In the genomic region with DNA sequence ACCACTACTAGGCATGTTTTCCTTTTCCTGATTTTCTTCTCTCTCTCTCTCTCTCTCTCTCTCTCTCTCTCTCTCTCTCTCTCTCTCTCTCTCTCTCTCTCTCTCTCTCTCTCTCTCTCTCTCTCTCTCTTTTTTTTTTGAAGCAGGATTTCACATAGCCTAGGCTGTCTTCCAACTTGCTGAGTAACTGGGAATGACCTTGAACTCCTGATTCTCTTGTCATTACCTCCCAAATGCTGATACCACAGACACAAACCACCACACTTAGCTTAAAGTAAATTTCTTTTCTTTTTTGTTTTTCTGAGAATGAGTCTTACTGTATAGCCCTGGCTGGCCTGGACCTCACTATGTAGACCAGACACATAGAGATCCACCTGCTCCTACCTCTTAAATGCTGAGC, we compare ENCODE assay signal across 28 mouse cellular contexts. TPM values are rescaled to one million over a fixed set of nuclear protein-coding genes. Genes with fewer than 3 reads are reported as not detected.
DNase-seq lines count a peak whose midpoint lies in the region; ATAC-seq and TF ChIP-seq lines count a peak whose summit lies in the region.
"Had no signal": no experiment of that assay in that cellular context is flagged by ENCODE, and none has a peak within 500 bp of the region (broad histone marks: within the 10 kb centered on the region; RNA-seq: fewer than 3 reads in every experiment).

No protein-coding gene starts in this region.

- H3K9me3 ChIP-seq in heart, embryonic 13.5 days, result no peaks in the 10 kb centered on the region
- H3K9me3 ChIP-seq in lung, postnatal 0 days (ENCODE audit: low read length), result no peaks in the 10 kb centered on the region
- H3K9me3 ChIP-seq: forebrain, embryonic 12.5 days; hindbrain, embryonic 15.5 days; intestine, embryonic 15.5 days; midbrain, embryonic 15.5 days had no signal

- H3K9ac ChIP-seq in heart, embryonic 13.5 days, result no peak overlapping the region
- no peak overlapping the region for H3K9ac ChIP-seq in lung, postnatal 0 days (replicated peaks; ENCODE audit: low read depth)
- H3K9ac ChIP-seq: hindbrain, embryonic 15.5 days; intestine, embryonic 15.5 days; midbrain, embryonic 15.5 days had no signal

- TF ChIP-seq CTCF in lung, postnatal 0 days (IDR thresholded peaks at IDR 0.05), result no peak

- H3K4me2 ChIP-seq in heart, embryonic 13.5 days, result no peak overlapping the region
- no peak overlapping the region for H3K4me2 ChIP-seq in lung, postnatal 0 days (replicated peaks; ENCODE audit: low read depth, low read length)
- H3K4me2 ChIP-seq: forebrain, embryonic 12.5 days; hindbrain, embryonic 15.5 days; intestine, embryonic 15.5 days; midbrain, embryonic 15.5 days had no signal

- H3K79me2 ChIP-seq in macrophage (ENCODE audit: inconsistent target), result peaks cover 90% of the 10 kb centered on the region

- peak; percentile 61 for DNase-seq in adrenal gland, adult 2 months
- no peak for DNase-seq in adrenal gland, adult 8-10 months
- no peak for DNase-seq in heart, postnatal 36 days
- DNase-seq in lung, postnatal 0 days (ENCODE audit: low spot score), result no peak
- no peak for DNase-seq in lung, postnatal 25 days (ENCODE audit: low spot score)
- DNase-seq in neural tube, embryonic 10.5 days (ENCODE audit: extremely low spot score, low spot score), result no peak
- DNase-seq: cerebellum, adult 8-10 months; right cerebral cortex, postnatal 14 days had no signal

- H3K27me3 ChIP-seq in heart, embryonic 13.5 days (replicated peaks), result no peaks in the 10 kb centered on the region
- H3K27me3 ChIP-seq in lung, postnatal 0 days (replicated peaks; ENCODE audit: insufficient read depth, low read length), result no peaks in the 10 kb centered on the region
- H3K27me3 ChIP-seq: CH12.LX; forebrain, embryonic 12.5 days; hindbrain, embryonic 15.5 days; intestine, embryonic 15.5 days; midbrain, embryonic 15.5 days had no signal

- intact Hi-C loops in heart, postnatal 36 days (cut with DNase I), result loop anchor here (5.0 kb wide), 2 partner anchors 102 to 178 kb away; a partner anchor contains a TSS

- ATAC-seq in heart, embryonic 13.5 days (ENCODE audit: extremely low read depth, insufficient number of reproducible peaks, low FRiP score, low TSS enrichment), result no peak
- no peak for ATAC-seq in lung, postnatal 0 days
- ATAC-seq: intestine, embryonic 15.5 days; midbrain, embryonic 15.5 days had no signal

- peaks cover 45% of the 10 kb centered on the region for H3K4me1 ChIP-seq in heart, embryonic 13.5 days
- no peaks in the 10 kb centered on the region for H3K4me1 ChIP-seq in lung, postnatal 0 days (ENCODE audit: insufficient read depth, low read depth, low read length)
- H3K4me1 ChIP-seq: intestine, embryonic 15.5 days had no signal

- TF ChIP-seq EP300 in lung, postnatal 0 days (IDR thresholded peaks at IDR 0.05), result no peak

- peaks cover 7% of the 10 kb centered on the region for H3K36me3 ChIP-seq in heart, embryonic 13.5 days
- H3K36me3 ChIP-seq in lung, postnatal 0 days (ENCODE audit: insufficient read depth, low read length), result no peaks in the 10 kb centered on the region
- peaks cover 6% of the 10 kb centered on the region; the same call in 1 of the 2 replicates for H3K36me3 ChIP-seq in macrophage (ENCODE audit: inconsistent target)
- H3K36me3 ChIP-seq: forebrain, embryonic 12.5 days; hindbrain, embryonic 15.5 days; intestine, embryonic 15.5 days; midbrain, embryonic 15.5 days had no signal

- H3K27ac ChIP-seq in heart, embryonic 13.5 days (replicated peaks), result peak overlapping the region; percentile 17
- 0 out of 2 replicates have a peak overlapping the region, but pooled peaks have one; percentile 14 for H3K27ac ChIP-seq in lung, postnatal 0 days (ENCODE audit: low read length)
- H3K27ac ChIP-seq in macrophage, result peak overlapping the region; percentile 38
- H3K27ac ChIP-seq: forebrain, embryonic 12.5 days; hindbrain, embryonic 15.5 days; intestine, embryonic 15.5 days; midbrain, embryonic 15.5 days had no signal

- H3K4me3 ChIP-seq in heart, embryonic 13.5 days, result no peak overlapping the region
- H3K4me3 ChIP-seq in lung, postnatal 0 days (ENCODE audit: low read depth, low read length), result no peak overlapping the region
- no peak overlapping the region for H3K4me3 ChIP-seq in macrophage (ENCODE audit: inconsistent target)
- H3K4me3 ChIP-seq: forebrain, embryonic 12.5 days; hindbrain, embryonic 15.5 days; intestine, embryonic 15.5 days; midbrain, embryonic 15.5 days had no signal

RNA-seq across cellular contexts. Expression of a gene that starts 4.0 kb away (rescaled TPM):
- total RNA-seq in adrenal gland, adult 2 months (2021), result 10 to 100 TPM; 89.9 to 91.2 TPM
- 24.5 and 42.2 TPM in 2 replicates for polyA plus RNA-seq in adrenal gland, adult 2 months (2012; rRNA removed)
- 100 to 1,000 TPM in 1 of 4 experiments, 10 to 100 TPM in 3; 78.1 to 103 (median 87.3) TPM for total RNA-seq in adrenal gland, adult 8-10 months (2022)
- 35.4 and 41.5 TPM in 2 replicates for polyA plus RNA-seq in heart, embryonic 13.5 days (2015; fragmentation: Nextera tagmentation; extraction: Ambion mirVana)
- 100 to 1,000 TPM; 127 to 141 TPM for total RNA-seq in heart, postnatal 36 days (2021)
- polyA plus RNA-seq in lung, postnatal 0 days (2015; fragmentation: Nextera tagmentation; extraction: Ambion mirVana), result 44.9 and 48.0 TPM in 2 replicates
- 100 to 1,000 TPM in 10 of 26 experiments, 10 to 100 TPM in 16; 47.1 to 175 (median 80.7) TPM for total RNA-seq in macrophage (2018; cell fraction: chromatin; rRNA removed)
- total RNA-seq in macrophage (2018; cell fraction: cytosol; rRNA removed), result 100 to 1,000 TPM in 3 of 26 experiments, 10 to 100 TPM in 23; 45.4 to 108 (median 71.3) TPM
- 100 to 1,000 TPM in 3 of 26 experiments, 10 to 100 TPM in 23; 54.3 to 120 (median 66.5) TPM for total RNA-seq in macrophage (2018; cell fraction: nucleus; rRNA removed)
- polyA plus RNA-seq in macrophage (2018), result 32.5 to 74.9 TPM (median 60.1 TPM) in 3 replicates

RNA-seq across cellular contexts. Expression of a gene that starts 15.2 kb away (rescaled TPM):
- total RNA-seq in adrenal gland, adult 2 months (2021), result 1 to 10 TPM; 4.8 to 8.1 TPM
- polyA plus RNA-seq in adrenal gland, adult 2 months (2012; rRNA removed), result 4.0 and 4.7 TPM in 2 replicates
- total RNA-seq in adrenal gland, adult 8-10 months (2022), result 10 to 100 TPM in 2 of 4 experiments, 1 to 10 TPM in 2; 7.2 to 13.8 (median 9.2) TPM
- 23.1 and 26.9 TPM in 2 replicates for polyA plus RNA-seq in heart, embryonic 13.5 days (2015; fragmentation: Nextera tagmentation; extraction: Ambion mirVana)
- total RNA-seq in heart, postnatal 36 days (2021), result 1 to 10 TPM; 6.3 to 8.3 TPM
- polyA plus RNA-seq in lung, postnatal 0 days (2015; fragmentation: Nextera tagmentation; extraction: Ambion mirVana), result 24.0 and 24.6 TPM in 2 replicates
- total RNA-seq in macrophage (2018; cell fraction: chromatin; rRNA removed), result 10 to 100 TPM in 9 of 26 experiments, 1 to 10 TPM in 17; 2.1 to 18.5 (median 7.5) TPM
- total RNA-seq in macrophage (2018; cell fraction: cytosol; rRNA removed), result 10 to 100 TPM; 13.5 to 28.3 (median 21.0) TPM
- total RNA-seq in macrophage (2018; cell fraction: nucleus; rRNA removed), result 10 to 100 TPM in 11 of 26 experiments, 1 to 10 TPM in 15; 2.7 to 21.3 (median 7.8) TPM
- polyA plus RNA-seq in macrophage (2018), result 16.6 to 17.3 TPM (median 16.7 TPM) in 3 replicates
- total RNA-seq: CH12.LX had no signal

RNA-seq across cellular contexts. Expression of a gene that starts 34.4 kb away (rescaled TPM):
- total RNA-seq in adrenal gland, adult 2 months (2021), result under 1 TPM; 0.29 to 0.93 TPM
- 0.20 and 0.21 TPM in 2 replicates for polyA plus RNA-seq in adrenal gland, adult 2 months (2012; rRNA removed)
- total RNA-seq in adrenal gland, adult 8-10 months (2022), result under 1 TPM; 0.37 to 0.91 (median 0.45) TPM
- 0.12 TPM in 1 of 2 replicates, not detected in the other for polyA plus RNA-seq in heart, embryonic 13.5 days (2015; fragmentation: Nextera tagmentation; extraction: Ambion mirVana)
- not detected for total RNA-seq in heart, postnatal 36 days (2021)
- not detected in 2 replicates for polyA plus RNA-seq in lung, postnatal 0 days (2015; fragmentation: Nextera tagmentation; extraction: Ambion mirVana)
- total RNA-seq in macrophage (2018; cell fraction: chromatin; rRNA removed), result 1 to 10 TPM in 4 of 26 experiments, under 1 TPM in 4, not detected in 18; 0.53 to 2.3 (median 0.99) TPM
- total RNA-seq in macrophage (2018; cell fraction: cytosol; rRNA removed), result 1 to 10 TPM in 18 of 26 experiments, under 1 TPM in 8; 0.56 to 2.1 (median 1.2) TPM
- 1 to 10 TPM in 9 of 26 experiments, under 1 TPM in 11, not detected in 6; 0.48 to 1.9 (median 0.99) TPM for total RNA-seq in macrophage (2018; cell fraction: nucleus; rRNA removed)
- 0.67 to 1.2 TPM (median 1.1 TPM) in 3 replicates for polyA plus RNA-seq in macrophage (2018)
- total RNA-seq: gastrocnemius, adult 8-10 months; heart, postnatal 4 days; layer of hippocampus, postnatal 10 days; megakaryocyte-erythroid progenitor cell, adult 5-6 weeks; MEL; neutrophil, adult 5-6 weeks had no signal
- polyA plus RNA-seq: cortical plate, adult 2 months; forebrain, embryonic 12.5 days; hindbrain, embryonic 15.5 days; intestine, embryonic 15.5 days; kidney, embryonic 16.5 days; limb, embryonic 11.5 days; lung, adult 2 months; midbrain, embryonic 15.5 days; stomach, embryonic 14.5 days had no signal

RNA-seq across cellular contexts. Expression of a gene that starts 53.0 kb away (rescaled TPM):
- total RNA-seq in adrenal gland, adult 2 months (2021), result under 1 TPM in 1 of 2 experiments, not detected in 1; 0.28 TPM
- polyA plus RNA-seq in adrenal gland, adult 2 months (2012; rRNA removed), result 0.23 and 0.33 TPM in 2 replicates
- under 1 TPM; 0.22 to 0.34 (median 0.27) TPM for total RNA-seq in adrenal gland, adult 8-10 months (2022)
- polyA plus RNA-seq in heart, embryonic 13.5 days (2015; fragmentation: Nextera tagmentation; extraction: Ambion mirVana), result 1.6 and 2.0 TPM in 2 replicates
- under 1 TPM; 0.38 to 0.44 TPM for total RNA-seq in heart, postnatal 36 days (2021)
- polyA plus RNA-seq in lung, postnatal 0 days (2015; fragmentation: Nextera tagmentation; extraction: Ambion mirVana), result 0.30 and 0.41 TPM in 2 replicates
- total RNA-seq in macrophage (2018; cell fraction: chromatin; rRNA removed), result not detected
- under 1 TPM in 2 of 26 experiments, not detected in 24; 0.03 TPM for total RNA-seq in macrophage (2018; cell fraction: cytosol; rRNA removed)
- not detected for total RNA-seq in macrophage (2018; cell fraction: nucleus; rRNA removed)
- polyA plus RNA-seq in macrophage (2018), result 0.08 to 0.20 TPM in 2 of 3 replicates, not detected in the other
- total RNA-seq: gastrocnemius, adult 8-10 months; layer of hippocampus, postnatal 10 days; left cerebral cortex, adult 8-10 months; neutrophil, adult 5-6 weeks had no signal
- polyA plus RNA-seq: spleen, adult 2 months had no signal
